Mouse (Mus musculus): ENCODE measurements around the gene Zbtb7a. TPM values are rescaled to one million over a fixed set of nuclear protein-coding genes. Genes with fewer than 3 reads are reported as not detected.

Zbtb7a gene
- polyA plus RNA-seq, 1 experiment from 2014 or later, result 34.2 TPM

DNA sequence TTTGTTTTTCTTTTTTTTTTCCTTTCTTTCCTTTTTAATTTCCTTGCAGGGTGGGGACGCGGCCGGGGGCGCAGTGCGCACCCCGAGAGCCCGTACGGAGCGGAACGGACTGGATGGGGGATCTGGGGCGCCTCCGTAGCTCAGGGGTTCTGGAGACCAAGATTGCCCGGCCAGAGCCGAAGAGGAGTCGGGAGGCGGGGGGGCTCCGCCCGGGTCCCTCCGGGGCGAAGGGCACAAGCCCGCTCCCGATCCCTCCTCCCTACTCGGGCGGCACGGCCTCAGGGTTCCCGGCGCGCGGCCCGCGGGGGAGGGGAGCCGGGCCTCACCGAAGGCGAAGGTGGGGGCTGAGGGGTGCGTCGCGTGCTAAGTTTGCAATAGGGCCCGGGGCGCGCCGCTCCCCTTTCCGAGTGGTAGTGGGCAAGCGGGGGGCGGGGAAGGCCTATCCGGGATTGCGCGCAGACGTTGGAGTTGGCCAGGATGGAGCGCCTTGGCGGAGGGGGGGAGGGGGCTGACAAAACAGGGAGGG lies 1.7 kb downstream of the Zbtb7a start:
- peaks cover 53% of the 10 kb centered on the region for H3K4me1 ChIP-seq (replicated peaks; ENCODE audit: control insufficient read depth, insufficient read depth, low read length)
- H3K4me3 ChIP-seq (ENCODE audit: low read depth, low read length), result peak overlapping the region; percentile 97
- peak overlapping the region; percentile 97 for H3K4me2 ChIP-seq
- H3K27ac ChIP-seq (ENCODE audit: low read depth, low read length), result peak overlapping the region; percentile 100
- DNase-seq (ENCODE audit: low spot score) (peak; percentile 83), ATAC-seq (replicated peaks; ENCODE audit: low FRiP score) (peak; percentile 3; the same call in 1 of the 2 replicates)
- peaks cover 5% of the 10 kb centered on the region for H3K27me3 ChIP-seq (replicated peaks; ENCODE audit: control insufficient read depth, insufficient read depth, low read length)
- H3K9ac ChIP-seq (ENCODE audit: low read depth, low read length), result peak overlapping the region; percentile 99
- under 1% methylated on average over 48 of the region's 50 CpGs for WGBS
- no peaks in the 10 kb centered on the region for H3K36me3 ChIP-seq (ENCODE audit: control insufficient read depth, insufficient read depth, low read length)
- no peaks in the 10 kb centered on the region for H3K9me3 ChIP-seq (ENCODE audit: control insufficient read depth, low read length)

DNA sequence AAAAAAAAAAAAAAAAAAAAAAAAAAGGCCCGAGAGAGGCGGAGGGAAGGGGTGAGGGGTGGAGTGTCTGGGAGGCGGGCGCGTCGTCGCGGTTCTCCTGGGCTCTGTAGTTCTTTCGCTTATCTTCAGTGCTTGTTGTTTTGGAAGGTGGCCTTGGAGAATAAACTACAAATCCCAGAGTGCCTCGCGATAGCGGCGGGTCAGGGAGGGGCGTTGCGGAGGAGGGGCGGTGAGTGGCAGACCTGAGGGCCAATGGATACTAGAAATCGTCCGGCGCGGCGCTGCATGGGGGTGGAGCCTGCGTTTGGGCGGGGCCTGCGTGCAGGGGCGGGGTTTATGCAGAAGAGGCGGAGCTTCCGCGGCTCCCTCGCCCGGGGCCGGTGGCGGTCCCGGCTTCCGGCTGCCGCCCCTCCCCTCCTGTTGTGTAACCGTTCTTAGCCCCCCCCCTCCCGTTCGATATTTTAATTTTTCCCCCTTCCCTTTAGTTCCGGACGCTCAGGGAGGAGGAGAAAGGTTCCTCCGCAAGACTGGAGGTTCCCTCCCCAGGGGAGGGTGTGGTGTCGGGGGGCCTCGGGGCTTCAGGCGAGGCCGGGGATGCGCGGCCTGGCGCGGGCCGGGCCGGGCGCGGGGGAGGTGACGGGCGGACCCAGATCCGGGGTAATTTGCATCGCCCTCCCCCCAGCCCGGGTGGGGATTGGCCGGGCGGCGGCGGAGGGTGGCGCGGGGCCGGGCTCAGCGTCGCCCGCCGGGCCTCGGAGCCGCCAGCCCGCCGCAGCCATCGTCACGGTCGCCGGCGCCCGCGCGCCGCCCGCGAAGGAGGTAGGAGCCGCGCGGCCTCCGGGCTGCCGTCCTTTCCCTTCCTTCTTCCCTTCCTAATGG lies 2.5 kb downstream of the Zbtb7a start:
- H3K36me3 ChIP-seq (ENCODE audit: control insufficient read depth, insufficient read depth, low read length), result no peaks in the 10 kb centered on the region
- H3K9ac ChIP-seq (ENCODE audit: low read depth, low read length), result peak overlapping the region; percentile 99
- H3K27me3 ChIP-seq (replicated peaks; ENCODE audit: control insufficient read depth, insufficient read depth, low read length), result peaks cover 5% of the 10 kb centered on the region
- peaks cover 59% of the 10 kb centered on the region for H3K4me1 ChIP-seq (replicated peaks; ENCODE audit: control insufficient read depth, insufficient read depth, low read length)
- H3K9me3 ChIP-seq (ENCODE audit: control insufficient read depth, low read length), result no peaks in the 10 kb centered on the region
- ATAC-seq (replicated peaks; ENCODE audit: low FRiP score), result peak; percentile 78
- DNase-seq (ENCODE audit: low spot score), result peak; percentile 100
- peak overlapping the region; percentile 99 for H3K4me2 ChIP-seq
- H3K4me3 ChIP-seq (ENCODE audit: low read depth, low read length), result peak overlapping the region; percentile 97
- WGBS, result under 1% methylated on average over 88 of the region's 89 CpGs
- peak overlapping the region; percentile 100 for H3K27ac ChIP-seq (ENCODE audit: low read depth, low read length)

DNA sequence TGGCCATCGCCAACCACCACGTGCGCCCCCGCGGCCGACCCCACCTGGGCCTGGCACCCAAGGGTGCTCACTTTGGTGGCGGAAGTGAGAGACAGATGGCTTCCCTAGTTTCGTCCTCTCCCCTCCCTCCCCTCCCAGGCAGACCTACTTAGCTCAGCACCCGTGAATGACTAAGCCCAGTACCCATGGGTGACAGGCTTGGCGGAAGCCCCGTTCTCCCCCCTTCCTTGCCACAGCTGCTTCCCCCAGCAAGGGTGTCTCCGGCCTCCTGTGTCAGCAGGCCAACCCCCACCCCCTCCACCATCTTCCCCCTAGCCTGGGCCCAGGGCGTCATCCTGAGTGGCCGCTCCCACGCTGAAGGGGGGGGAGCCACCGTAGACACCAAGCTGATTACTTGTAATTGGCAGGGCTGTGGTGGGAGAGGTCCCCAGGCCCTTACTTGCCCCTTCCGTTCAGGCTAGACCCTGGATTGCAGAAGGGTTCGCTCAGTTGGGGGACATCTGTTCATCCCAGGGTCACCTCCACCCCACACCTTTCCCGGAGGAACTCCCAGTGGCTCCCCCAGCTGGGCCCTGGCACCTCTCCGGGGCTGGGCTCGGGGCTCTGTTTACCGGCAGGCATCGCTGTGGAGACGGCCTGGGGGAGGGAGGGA lies 3.2 kb downstream of the Zbtb7a start:
- peak overlapping the region; percentile 99 for H3K4me2 ChIP-seq
- H3K36me3 ChIP-seq (ENCODE audit: control insufficient read depth, insufficient read depth, low read length), result peaks cover under 1% of the 10 kb centered on the region; the same call in 1 of the 2 replicates
- ATAC-seq (replicated peaks; ENCODE audit: low FRiP score) (no peak), DNase-seq (ENCODE audit: low spot score) (no peak)
- H3K27ac ChIP-seq (ENCODE audit: low read depth, low read length), result peak overlapping the region; percentile 88
- peak overlapping the region; percentile 89 for H3K9ac ChIP-seq (ENCODE audit: low read depth, low read length)
- H3K4me1 ChIP-seq (replicated peaks; ENCODE audit: control insufficient read depth, insufficient read depth, low read length), result peaks cover 62% of the 10 kb centered on the region
- under 1% methylated on average over 24 of the region's 24 CpGs for WGBS
- no peaks in the 10 kb centered on the region for H3K9me3 ChIP-seq (ENCODE audit: control insufficient read depth, low read length)
- H3K27me3 ChIP-seq (replicated peaks; ENCODE audit: control insufficient read depth, insufficient read depth, low read length), result peaks cover 5% of the 10 kb centered on the region
- peak overlapping the region; percentile 97 for H3K4me3 ChIP-seq (ENCODE audit: low read depth, low read length)

DNA sequence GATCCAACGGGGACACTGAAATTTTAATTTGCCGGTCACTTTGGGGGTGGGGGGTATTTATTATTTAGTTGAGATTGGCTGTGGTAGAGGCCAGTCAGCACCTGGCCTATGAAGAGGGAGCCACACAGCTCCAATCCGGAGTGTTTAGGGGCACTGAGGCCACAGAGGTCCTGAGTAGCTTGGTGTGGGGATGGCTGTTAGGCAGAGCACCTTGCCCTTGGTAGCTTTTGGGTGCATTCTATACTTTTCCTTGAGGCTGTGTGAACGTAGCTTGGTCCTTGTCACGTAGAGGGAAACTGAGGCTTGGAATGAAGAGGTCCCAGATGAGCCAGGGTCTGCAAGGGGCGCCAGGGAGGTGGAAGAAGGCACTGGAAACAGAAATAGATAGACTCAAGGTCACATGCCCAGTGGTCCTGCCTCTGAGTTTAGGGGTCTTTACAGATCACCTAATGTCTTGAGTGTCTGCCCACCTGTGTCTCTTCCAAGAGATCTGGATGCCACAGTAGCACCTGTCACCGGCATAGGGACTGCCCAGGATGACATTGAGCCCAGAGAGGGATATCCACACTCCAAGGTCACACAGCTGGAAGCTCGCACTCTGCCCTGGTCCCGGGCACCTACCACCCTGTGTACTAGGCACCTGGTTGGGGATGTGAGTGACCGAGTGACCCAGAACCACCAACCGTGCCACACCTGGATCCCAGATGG lies 4.0 kb downstream of the Zbtb7a start:
- Histone ChIP-seq H3K4me1 (replicated peaks; ENCODE audit: control insufficient read depth, insufficient read depth, low read length) (peaks cover 60% of the 10 kb centered on the region), H3K27me3 (replicated peaks; ENCODE audit: control insufficient read depth, insufficient read depth, low read length) (peaks cover 3% of the 10 kb centered on the region), H3K27ac (ENCODE audit: low read depth, low read length) (peak overlapping the region; percentile 88; the same call in 1 of the 2 replicates), H3K4me2 (peak overlapping the region; percentile 99), H3K4me3 (ENCODE audit: low read depth, low read length) (peak overlapping the region; percentile 97), H3K36me3 (ENCODE audit: control insufficient read depth, insufficient read depth, low read length) (peaks cover 8% of the 10 kb centered on the region), H3K9me3 (ENCODE audit: control insufficient read depth, low read length) (no peaks in the 10 kb centered on the region), H3K9ac (ENCODE audit: low read depth, low read length) (peak overlapping the region; percentile 89)
- 51% methylated on average over 11 of the region's 11 CpGs for WGBS
- DNase-seq (ENCODE audit: low spot score) (no peak), ATAC-seq (replicated peaks; ENCODE audit: low FRiP score) (no peak)

DNA sequence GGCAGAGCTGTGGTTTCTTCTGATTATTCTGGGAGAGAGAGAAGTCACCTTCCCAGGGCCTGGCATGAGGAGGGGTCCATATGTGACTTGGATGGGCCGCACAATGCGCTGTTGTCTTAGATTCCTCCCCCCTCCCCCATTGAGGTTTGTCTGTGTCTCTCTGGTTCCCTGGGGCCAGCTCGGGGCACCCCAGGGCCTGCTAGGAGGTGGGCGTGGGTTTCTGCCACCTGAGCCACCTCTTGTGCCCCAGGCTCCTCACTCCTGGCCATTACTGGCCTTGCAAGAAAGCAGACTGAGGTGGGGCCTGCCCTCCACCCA lies 4.5 kb downstream of the Zbtb7a start:
- H3K4me1 ChIP-seq (replicated peaks; ENCODE audit: control insufficient read depth, insufficient read depth, low read length), result peaks cover 56% of the 10 kb centered on the region
- peak overlapping the region; percentile 99 for H3K4me2 ChIP-seq
- H3K9ac ChIP-seq (ENCODE audit: low read depth, low read length), result peak overlapping the region; percentile 89
- ATAC-seq (replicated peaks; ENCODE audit: low FRiP score) (no peak), DNase-seq (ENCODE audit: low spot score) (no peak)
- H3K36me3 ChIP-seq (ENCODE audit: control insufficient read depth, insufficient read depth, low read length), result peaks cover 13% of the 10 kb centered on the region
- H3K9me3 ChIP-seq (ENCODE audit: control insufficient read depth, low read length), result no peaks in the 10 kb centered on the region
- H3K4me3 ChIP-seq (ENCODE audit: low read depth, low read length), result peak overlapping the region; percentile 97
- no peak overlapping the region for H3K27ac ChIP-seq (ENCODE audit: low read depth, low read length)
- WGBS, result 61% methylated on average over 4 of the region's 4 CpGs
- H3K27me3 ChIP-seq (replicated peaks; ENCODE audit: control insufficient read depth, insufficient read depth, low read length), result no peaks in the 10 kb centered on the region

DNA sequence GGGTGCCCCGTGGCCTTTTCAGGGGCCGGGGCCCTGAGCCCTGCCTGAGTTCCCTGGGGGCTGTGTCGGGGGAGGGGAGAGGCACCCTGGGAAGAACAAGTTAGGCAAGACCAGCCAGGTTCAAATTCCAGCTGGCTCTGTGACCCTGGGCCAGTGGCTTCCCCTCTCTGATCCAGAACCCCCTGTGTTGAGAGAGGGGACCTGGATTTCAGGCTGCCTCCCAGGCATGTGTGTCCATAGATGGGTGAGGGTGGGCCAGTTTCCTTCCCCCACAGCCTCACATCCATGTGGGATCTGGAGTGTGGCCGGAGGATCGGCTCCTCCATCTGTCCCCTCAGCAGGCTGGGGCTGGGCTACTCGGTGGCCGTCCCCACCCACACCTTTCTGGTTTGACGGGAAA lies 5.0 kb downstream of the Zbtb7a start:
- Histone ChIP-seq H3K4me2 (peak overlapping the region; percentile 99), H3K27me3 (replicated peaks; ENCODE audit: control insufficient read depth, insufficient read depth, low read length) (no peaks in the 10 kb centered on the region), H3K36me3 (ENCODE audit: control insufficient read depth, insufficient read depth, low read length) (peaks cover 18% of the 10 kb centered on the region), H3K27ac (ENCODE audit: low read depth, low read length) (peak overlapping the region; percentile 32; the same call in 1 of the 2 replicates), H3K9me3 (ENCODE audit: control insufficient read depth, low read length) (no peaks in the 10 kb centered on the region), H3K4me3 (ENCODE audit: low read depth, low read length) (peak overlapping the region; percentile 97), H3K4me1 (replicated peaks; ENCODE audit: control insufficient read depth, insufficient read depth, low read length) (peaks cover 51% of the 10 kb centered on the region), H3K9ac (ENCODE audit: low read depth, low read length) (peak overlapping the region; percentile 89)
- ATAC-seq (replicated peaks; ENCODE audit: low FRiP score) (no peak), DNase-seq (ENCODE audit: low spot score) (no peak)
- 38% methylated on average over 8 of the region's 8 CpGs for WGBS

DNA sequence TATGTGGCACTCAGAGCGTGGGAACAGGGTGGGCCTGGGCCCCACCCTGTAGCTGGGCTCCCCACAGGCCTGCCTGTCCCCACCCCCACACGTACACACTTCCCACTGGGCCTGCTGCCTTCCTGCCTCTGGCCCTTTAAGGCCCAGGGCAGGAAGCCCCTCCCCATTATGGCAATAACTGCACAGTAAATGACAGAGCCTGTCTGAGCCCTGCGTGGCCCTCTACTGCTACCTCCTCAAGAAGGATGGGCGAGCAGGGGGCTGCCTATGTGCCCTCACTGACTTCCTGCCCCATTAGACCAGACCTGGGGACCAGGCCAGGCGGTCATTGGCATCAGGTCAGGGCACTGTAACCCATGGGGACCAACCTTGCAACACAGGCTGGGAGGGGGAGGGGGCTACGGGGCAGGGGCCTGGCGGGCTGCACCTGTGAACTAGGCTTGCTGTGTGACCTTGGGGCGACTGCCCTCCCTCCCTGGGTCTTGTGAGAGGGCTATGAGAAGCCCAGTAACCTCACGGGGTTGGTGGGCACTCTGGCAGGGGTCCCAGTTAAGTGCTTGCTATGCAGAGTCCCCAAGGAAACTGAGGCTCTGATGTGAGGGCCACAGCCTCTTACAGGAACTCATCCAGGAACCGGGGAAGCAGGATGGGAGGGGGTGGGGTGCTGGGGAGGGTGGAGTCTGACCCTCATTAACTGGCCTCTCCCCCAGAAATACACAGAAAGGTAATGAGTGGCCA lies 5.9 kb downstream of the Zbtb7a start:
- Histone ChIP-seq H3K4me3 (ENCODE audit: low read depth, low read length) (peak overlapping the region; percentile 97), H3K4me2 (peak overlapping the region; percentile 99), H3K27ac (ENCODE audit: low read depth, low read length) (peak overlapping the region; percentile 42; the same call in 1 of the 2 replicates), H3K4me1 (replicated peaks; ENCODE audit: control insufficient read depth, insufficient read depth, low read length) (peaks cover 44% of the 10 kb centered on the region), H3K9me3 (ENCODE audit: control insufficient read depth, low read length) (no peaks in the 10 kb centered on the region), H3K9ac (ENCODE audit: low read depth, low read length) (peak overlapping the region; percentile 89), H3K36me3 (ENCODE audit: control insufficient read depth, insufficient read depth, low read length) (peaks cover 27% of the 10 kb centered on the region), H3K27me3 (replicated peaks; ENCODE audit: control insufficient read depth, insufficient read depth, low read length) (no peaks in the 10 kb centered on the region)
- 52% methylated on average over 10 of the region's 10 CpGs for WGBS
- ATAC-seq (replicated peaks; ENCODE audit: low FRiP score), result no peak
- DNase-seq (ENCODE audit: low spot score), result no peak

Measured in liver, embryonic 11.5 days (tissue).